Mouse (Mus musculus): ENCODE data around the gene Pqlc2. TPM values are rescaled to one million over a fixed set of nuclear protein-coding genes. Genes with fewer than 3 reads are reported as not detected.

Gene Pqlc2
- total RNA-seq, 2 experiments from 2014 or later: 11.6 to 12.3 TPM

GRCm38 (mm10) chr4:139268242-139268641 is 42.3 kb downstream of the Pqlc2 start:
- no peak for DNase-seq (ENCODE audit: extremely low spot score in 1 of 2, low spot score in 1 of 2)

GRCm38 (mm10) chr4:139267335-139267734 is 43.2 kb downstream of the Pqlc2 start:
- no peak for DNase-seq (ENCODE audit: extremely low spot score in 1 of 2, low spot score in 1 of 2)

DNA sequence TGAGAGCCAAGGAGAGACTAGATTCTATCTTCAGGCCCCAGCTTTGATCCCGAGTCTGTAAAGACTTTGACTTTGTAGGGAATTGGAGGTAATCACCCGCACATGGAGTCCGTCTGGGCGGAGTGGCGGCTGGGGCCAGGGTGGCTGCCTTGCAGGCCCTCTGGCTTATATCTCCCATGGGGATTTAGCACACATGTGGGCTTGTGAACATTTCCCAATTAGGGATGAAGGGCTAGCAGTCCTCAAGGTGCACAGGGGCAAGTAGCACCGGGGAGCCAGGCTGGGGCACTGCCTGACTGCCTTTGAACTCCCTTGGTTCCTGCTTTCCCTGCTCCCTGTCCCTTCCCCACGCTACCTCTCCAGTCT is 44.0 kb downstream of the Pqlc2 start:
- DNase-seq (ENCODE audit: extremely low spot score in 1 of 2, low spot score in 1 of 2): no peak

DNA sequence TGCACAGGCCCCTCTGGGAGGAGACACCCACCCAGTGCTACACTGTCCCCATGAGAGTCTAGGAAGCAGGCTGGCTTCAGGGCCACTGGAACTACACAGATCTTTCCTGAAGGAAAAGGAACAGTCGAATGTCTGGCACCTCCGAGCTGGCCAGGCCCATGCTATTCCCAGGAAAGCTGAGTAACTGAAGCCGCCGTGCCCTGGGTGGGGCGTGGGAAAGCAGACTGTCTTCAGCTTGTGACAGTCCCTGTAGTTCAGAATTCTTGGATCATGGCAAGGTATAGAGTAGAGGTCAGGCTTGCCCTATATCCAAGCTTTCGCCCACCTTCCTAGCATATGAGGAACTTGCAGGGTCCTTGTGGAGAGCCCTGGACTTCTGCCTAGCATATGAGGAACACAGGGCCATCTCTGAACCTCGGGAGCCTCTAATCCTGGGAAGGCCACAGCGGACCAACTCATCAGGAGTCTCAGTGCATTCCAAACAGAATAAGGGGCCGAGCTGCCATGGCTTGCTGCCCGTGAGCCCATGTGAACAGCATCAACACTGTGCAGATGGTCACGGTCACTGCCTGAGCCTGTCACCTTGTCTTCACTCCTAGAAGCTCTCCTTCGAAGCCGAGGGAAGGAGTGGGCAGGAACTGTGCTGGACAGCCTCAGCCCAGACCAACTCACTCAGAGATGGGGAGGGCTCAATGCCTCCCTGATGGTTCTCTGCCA is 44.6 kb downstream of the Pqlc2 start:
- no peak for DNase-seq (ENCODE audit: extremely low spot score in 1 of 2, low spot score in 1 of 2)

DNA sequence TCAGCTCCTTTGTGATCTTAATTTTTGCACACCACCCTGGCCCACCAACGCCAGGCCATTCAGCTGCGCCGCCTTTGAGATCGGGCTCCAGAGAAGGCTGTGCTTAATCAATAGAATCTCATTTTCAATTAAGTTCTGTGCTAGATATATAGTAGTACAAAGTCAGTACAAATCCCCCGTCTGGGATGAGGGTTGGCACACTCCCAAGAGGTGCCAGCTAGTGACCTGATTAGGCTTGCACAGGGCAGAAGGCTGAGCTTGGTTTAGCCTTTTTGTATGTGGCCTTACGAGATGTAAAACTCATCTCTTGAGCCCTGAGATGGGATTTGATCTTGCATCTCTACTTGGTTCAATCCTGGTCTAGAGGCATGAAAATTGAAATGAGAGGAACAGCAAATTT is 47.5 kb downstream of the Pqlc2 start:
- DNase-seq (ENCODE audit: extremely low spot score in 1 of 2, low spot score in 1 of 2): no peak

DNA sequence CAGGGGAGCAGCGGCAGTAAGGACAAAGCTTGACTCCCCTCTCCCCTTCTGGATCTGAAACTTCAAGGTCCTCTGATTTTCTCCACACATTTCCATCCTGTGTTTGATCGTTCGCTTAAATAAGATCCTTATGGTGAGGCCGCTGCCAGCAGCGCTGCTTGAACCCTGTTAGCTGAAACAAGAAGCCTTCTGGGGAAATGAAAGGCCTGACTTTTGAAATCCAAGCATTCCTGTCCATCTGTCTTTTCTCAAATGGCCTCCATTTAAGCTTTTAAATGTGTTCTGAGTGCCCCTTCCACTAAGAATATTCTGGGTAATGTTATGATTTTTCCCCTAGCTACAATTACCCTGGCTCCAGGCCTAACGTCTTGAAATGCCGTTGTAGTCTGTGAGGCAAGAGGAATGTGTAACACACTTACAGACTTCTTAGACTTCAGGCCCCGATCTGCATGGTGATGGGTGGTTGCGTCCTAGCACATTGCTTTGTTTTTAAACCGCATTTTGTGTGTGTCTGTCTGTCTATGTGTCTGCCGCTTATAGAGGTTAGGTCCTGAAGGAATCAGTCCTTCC is 51.1 kb downstream of the Pqlc2 start:
- DNase-seq (ENCODE audit: extremely low spot score in 1 of 2, low spot score in 1 of 2): no peak

GRCm38 (mm10) chr4:139258621-139259301 is 51.7 kb downstream of the Pqlc2 start:
- DNase-seq (ENCODE audit: extremely low spot score in 1 of 2, low spot score in 1 of 2): no peak

DNA sequence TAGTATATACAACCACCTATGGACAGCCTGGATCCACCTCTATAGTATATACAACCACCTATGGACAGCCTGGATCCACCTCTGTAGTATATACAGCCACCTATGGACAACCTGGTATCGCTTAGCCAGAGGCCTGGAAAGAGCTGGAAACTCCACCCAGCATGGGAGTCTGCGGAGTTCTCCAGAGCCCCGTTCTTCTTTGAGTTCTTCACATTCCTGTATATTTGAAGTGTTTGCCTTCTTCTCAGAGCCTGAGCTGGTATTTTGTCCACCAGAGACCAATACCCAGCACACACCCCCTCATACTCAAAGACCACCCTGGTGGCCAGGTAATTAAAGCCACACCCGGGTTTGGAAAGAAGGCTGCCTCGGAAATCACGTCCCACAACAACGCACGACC is 53.8 kb downstream of the Pqlc2 start:
- DNase-seq (ENCODE audit: extremely low spot score in 1 of 2, low spot score in 1 of 2): no peak

DNA sequence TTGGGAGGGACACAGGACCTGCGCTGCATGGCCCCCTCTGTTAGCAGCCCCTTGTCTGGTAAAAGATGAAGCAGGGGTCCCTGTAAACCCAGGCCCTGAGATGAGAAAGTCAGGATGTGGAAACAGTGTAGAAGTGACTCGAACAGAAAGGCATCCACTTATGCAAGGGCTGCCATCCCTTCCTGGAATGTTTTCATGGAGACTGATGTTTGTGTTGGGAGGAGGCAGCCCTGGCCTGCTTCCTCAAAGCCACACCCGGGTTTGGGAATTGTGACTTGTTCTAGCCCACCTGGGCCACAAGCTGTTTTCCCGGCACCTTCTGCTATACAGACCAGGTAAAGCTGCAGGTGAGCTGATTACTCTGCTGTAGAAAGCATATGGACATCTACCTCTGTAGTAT is 54.4 kb downstream of the Pqlc2 start:
- no peak for DNase-seq (ENCODE audit: extremely low spot score in 1 of 2, low spot score in 1 of 2)

DNA sequence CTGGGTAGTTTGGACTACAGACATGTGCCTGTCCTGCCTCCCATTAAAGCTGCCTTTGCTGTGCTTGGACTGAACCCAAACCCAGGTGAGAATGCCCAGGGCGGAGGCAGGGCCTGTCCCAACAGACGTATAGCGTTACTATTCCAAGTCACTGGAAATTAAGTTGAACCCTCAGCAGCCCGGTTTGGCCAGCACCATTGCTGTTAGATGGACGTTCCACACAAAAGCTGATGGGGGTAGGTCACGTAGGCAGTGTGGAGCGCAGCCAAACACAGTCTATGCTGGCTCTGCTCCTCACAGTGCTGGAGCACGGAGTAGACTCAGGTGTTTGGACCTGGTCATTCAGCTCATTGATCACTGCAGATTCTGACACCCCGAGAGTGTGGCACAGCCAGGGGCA is 57.3 kb downstream of the Pqlc2 start:
- no peak for DNase-seq (ENCODE audit: extremely low spot score in 1 of 2, low spot score in 1 of 2)

DNA sequence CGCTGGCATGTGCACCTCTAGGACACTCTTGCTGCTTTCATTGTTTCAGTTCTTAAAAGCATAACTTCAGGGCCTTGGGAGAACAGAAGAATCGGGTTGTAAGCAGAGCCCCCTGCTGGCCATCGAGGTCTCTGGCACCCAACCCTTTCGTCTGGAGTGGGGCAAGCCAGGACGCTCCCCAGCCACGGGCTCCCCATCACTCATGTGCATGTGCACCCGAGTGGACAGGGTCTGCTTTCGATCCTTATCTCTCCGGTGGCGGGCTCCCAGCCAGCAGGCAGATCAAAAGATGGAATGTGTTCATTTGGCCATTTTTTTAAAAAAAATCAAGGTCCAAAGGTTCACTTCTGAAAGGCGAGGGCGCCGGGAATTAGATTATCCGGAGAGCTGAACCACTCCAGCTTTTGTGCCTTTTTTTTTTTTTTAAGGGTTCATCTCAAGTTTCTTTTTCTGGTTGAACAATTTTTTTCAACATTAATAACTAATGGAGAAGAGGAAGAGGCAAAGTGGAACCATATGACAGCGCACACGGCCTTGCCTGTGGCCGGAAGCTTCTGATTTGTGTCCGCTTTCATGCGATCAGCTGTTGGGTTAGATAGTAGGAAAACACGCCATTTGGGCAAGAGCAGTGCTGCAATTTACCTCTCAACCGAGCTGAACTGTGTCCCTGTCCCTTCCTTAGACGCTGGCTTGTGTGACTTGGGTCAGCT is 58.3 kb downstream of the Pqlc2 start:
- peak; percentile 49 to 82 for DNase-seq (ENCODE audit: extremely low spot score in 1 of 2, low spot score in 1 of 2)

GRCm38 (mm10) chr4:139250886-139251285 is 59.6 kb downstream of the Pqlc2 start:
- DNase-seq (ENCODE audit: extremely low spot score in 1 of 2, low spot score in 1 of 2): no peak

DNA sequence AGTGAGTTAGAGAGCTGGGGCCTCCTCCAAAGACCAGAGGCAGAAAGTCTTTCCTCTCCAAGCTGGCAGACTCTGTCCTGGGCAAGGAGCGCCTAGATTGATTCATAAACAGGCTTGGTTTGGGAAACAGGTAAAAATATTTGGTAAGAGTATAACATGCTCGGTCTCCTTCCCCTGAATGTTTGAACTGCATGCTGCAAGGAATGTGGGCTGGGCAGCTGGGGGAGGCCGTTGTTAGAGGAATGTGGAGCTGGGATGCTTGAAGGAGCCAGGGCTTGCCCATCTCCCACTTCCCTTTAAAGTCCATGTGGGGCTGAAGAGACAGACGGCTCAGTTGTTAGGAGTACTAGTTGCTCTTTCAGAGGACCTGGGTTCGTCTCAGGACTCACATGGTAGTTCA is 60.5 kb downstream of the Pqlc2 start:
- no peak for DNase-seq (ENCODE audit: extremely low spot score in 1 of 2, low spot score in 1 of 2)

GRCm38 (mm10) chr4:139248736-139249135 is 61.8 kb downstream of the Pqlc2 start:
- no peak for DNase-seq (ENCODE audit: extremely low spot score in 1 of 2, low spot score in 1 of 2)

- DNase-seq (ENCODE audit: extremely low spot score in 1 of 2, low spot score in 1 of 2): no peak
These were observed 62.5 kb downstream of the Pqlc2 start for GRCm38 (mm10) chr4:139247966-139248365.

GRCm38 (mm10) chr4:139246130-139246877 is 64.2 kb downstream of the Pqlc2 start:
- DNase-seq (ENCODE audit: extremely low spot score in 1 of 2, low spot score in 1 of 2): no peak

DNA sequence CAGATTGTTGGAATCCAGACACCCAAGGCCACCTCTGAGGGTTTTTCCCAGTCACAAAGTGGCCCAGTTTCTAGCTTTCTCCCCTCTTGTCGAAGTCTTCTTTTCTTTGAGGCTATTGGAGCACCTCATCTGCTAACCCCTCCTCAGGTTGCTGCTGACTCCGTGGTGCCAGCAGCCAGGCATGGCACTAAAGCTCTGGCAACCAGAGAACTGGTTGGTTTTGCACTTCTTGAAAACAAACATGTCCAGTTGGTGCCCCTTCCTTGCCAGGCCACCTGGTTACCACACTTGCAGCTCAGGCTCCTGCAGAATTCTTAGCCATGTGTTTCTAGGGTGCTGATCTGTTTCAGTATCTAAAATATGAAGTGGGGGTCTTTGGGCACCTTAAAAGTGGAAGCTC is 65.0 kb downstream of the Pqlc2 start:
- DNase-seq (ENCODE audit: extremely low spot score in 1 of 2, low spot score in 1 of 2): no peak

DNA sequence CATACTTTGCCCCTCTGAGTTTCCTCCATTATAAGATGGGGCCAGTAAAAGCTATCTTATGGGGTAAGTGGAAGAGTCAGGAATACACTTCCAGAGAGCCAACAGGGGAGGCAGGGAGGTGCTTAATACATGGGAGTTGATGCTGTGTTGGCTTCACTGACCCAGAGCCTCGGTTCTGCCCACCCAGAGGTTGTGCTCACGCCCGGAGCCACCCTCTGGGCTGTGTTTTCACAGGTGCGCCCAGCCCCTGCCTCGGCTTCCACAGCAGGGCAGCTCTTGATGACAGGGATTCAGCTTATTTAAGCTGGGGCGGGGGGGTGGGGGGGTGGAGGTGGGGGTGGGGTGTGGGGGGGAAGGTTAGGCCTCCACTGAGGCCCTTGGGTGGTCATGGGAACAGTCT is 65.7 kb downstream of the Pqlc2 start:
- DNase-seq (ENCODE audit: extremely low spot score in 1 of 2, low spot score in 1 of 2): no peak

GRCm38 (mm10) chr4:139244176-139244575 is 66.3 kb downstream of the Pqlc2 start:
- DNase-seq (ENCODE audit: extremely low spot score in 1 of 2, low spot score in 1 of 2): no peak

Measured in layer of hippocampus, postnatal 25 days (tissue).